Mouse (Mus musculus): ENCODE results near the gene Camkk1. TPM values are rescaled to one million over a fixed set of nuclear protein-coding genes. Genes with fewer than 3 reads are reported as not detected.

The Camkk1 gene
- 13.9 and 15.5 TPM in 2 replicates for polyA plus RNA-seq (2015; fragmentation: Nextera tagmentation; extraction: Ambion mirVana)

DNA sequence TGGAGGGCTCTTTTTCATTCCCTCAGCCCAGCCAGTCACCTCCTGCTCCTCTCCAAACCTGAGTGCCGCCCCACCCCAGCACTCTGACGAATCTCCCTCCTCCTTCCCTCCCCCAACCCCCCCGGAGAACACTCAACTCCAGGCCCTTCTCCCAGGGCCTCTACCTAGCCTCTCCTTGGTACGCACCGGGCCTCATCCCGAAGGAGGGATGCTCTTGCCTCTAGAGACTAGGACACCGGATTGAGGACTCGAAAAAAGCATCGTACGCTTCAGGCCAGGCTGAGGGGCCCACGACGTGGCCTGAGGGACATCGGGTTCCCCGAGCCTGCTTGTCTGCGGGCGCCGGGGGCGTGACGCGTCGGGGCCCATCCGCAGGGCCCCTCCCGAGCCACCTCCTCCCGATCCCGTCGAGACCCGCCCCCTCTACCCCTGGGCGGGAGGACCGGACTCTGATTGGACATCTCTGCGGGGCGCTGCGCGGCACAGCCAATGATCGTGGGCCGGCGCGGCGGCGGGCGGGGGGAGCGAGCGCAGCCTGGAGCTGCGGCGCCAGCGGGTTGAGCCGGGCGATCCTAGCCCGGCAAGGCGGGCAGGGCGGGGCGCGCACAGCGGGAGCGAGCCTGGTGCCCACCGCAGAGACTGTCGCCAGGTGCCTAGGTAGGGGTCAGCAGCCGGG, at the start of gene Camkk1:
TSS of gene Camkk1 (plus strand) at position 538 of the 676 bp plus-strand sequence.
- peak; percentile 96 for ATAC-seq (ENCODE audit: insufficient read depth, low FRiP score)
- H3K27ac ChIP-seq (ENCODE audit: low read length), result peak within 1 kb of the TSS; percentile 50
- WGBS, result under 1% methylated on average over 57 of the region's 57 CpGs

DNA sequence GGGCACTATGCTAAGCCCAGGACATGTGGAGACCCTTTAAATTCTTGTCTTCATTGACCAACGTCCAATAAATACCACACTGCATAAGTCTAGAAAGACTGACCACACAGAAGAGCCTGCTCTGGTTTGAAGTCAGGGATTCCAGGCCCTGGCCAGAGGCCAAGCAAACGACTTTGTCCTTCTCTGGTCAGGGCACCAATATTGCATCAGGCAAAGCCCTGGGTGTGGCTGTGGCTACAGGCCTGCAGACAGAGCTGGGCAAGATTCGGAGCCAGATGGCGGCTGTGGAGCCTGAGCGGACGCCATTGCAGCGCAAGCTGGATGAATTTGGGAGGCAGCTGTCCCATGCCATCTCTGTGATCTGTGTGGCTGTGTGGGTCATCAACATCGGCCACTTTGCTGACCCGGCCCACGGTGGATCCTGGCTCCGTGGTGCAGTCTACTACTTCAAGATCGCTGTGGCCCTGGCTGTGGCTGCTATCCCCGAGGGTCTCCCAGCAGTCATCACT, 43.8 kb upstream of the Camkk1 start:
- H3K27ac ChIP-seq (ENCODE audit: low read length), result no peak overlapping the region
- H3K9ac ChIP-seq (ENCODE audit: low read length), result no peak overlapping the region
- ATAC-seq (ENCODE audit: insufficient read depth, low FRiP score), result no peak
- no peak overlapping the region for H3K4me3 ChIP-seq (replicated peaks; ENCODE audit: low read length)
- no peaks in the 10 kb centered on the region for H3K9me3 ChIP-seq (replicated peaks; ENCODE audit: control insufficient read depth, low read length)
- H3K4me2 ChIP-seq (ENCODE audit: low read depth, low read length), result no peak overlapping the region
- H3K4me1 ChIP-seq (ENCODE audit: control insufficient read depth, insufficient read depth, low read length), result 0 out of 2 replicates have a peak, but pooled peaks cover 6% of the 10 kb centered on the region
- 84% methylated on average over 13 of the region's 13 CpGs for WGBS
- no peaks in the 10 kb centered on the region for H3K36me3 ChIP-seq (ENCODE audit: control insufficient read depth, insufficient read depth, low read length)
- no peaks in the 10 kb centered on the region for H3K27me3 ChIP-seq (ENCODE audit: control insufficient read depth, insufficient read depth, low read length)

More for the DNA sequence above, at the start of gene Camkk1:
- Histone ChIP-seq H3K27me3 (ENCODE audit: control insufficient read depth, insufficient read depth, low read length) (peaks cover 7% of the 10 kb centered on the region), H3K9ac (ENCODE audit: low read length) (peak within 1 kb of the TSS; percentile 75), H3K36me3 (ENCODE audit: control insufficient read depth, insufficient read depth, low read length) (no peaks in the 10 kb centered on the region), H3K4me2 (ENCODE audit: low read depth, low read length) (peak within 1 kb of the TSS; percentile 96), H3K4me1 (ENCODE audit: control insufficient read depth, insufficient read depth, low read length) (peaks cover 30% of the 10 kb centered on the region), H3K4me3 (replicated peaks; ENCODE audit: low read length) (peak within 1 kb of the TSS; percentile 65), H3K9me3 (replicated peaks; ENCODE audit: control insufficient read depth, low read length) (no peaks in the 10 kb centered on the region)

DNA sequence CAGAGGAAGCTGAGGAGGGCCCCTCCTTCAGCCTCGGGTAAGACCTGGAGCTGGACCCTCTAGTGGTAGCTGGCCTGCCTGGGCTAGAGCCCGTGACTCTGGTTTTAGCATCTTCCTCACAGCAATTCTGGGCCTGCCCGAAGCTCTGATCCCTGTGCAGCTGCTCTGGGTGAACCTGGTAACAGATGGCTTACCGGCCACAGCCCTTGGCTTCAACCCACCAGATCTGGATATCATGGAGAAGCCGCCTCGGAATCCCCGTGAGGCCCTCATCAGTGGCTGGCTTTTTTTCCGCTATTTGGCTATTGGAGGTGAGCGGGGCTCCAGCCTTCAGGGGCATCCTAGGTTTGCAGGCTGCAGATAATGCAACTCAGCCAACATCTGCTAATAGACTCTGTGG, 36.3 kb upstream of the Camkk1 start:
- Histone ChIP-seq H3K36me3 (ENCODE audit: control insufficient read depth, insufficient read depth, low read length) (no peaks in the 10 kb centered on the region), H3K4me3 (replicated peaks; ENCODE audit: low read length) (no peak overlapping the region), H3K4me2 (ENCODE audit: low read depth, low read length) (no peak overlapping the region), H3K27me3 (ENCODE audit: control insufficient read depth, insufficient read depth, low read length) (no peaks in the 10 kb centered on the region), H3K9me3 (replicated peaks; ENCODE audit: control insufficient read depth, low read length) (no peaks in the 10 kb centered on the region), H3K4me1 (ENCODE audit: control insufficient read depth, insufficient read depth, low read length) (peaks cover 13% of the 10 kb centered on the region; the same call in 1 of the 2 replicates), H3K27ac (ENCODE audit: low read length) (no peak overlapping the region), H3K9ac (ENCODE audit: low read length) (no peak overlapping the region)
- 87% methylated on average over 9 of the region's 9 CpGs for WGBS
- no peak for ATAC-seq (ENCODE audit: insufficient read depth, low FRiP score)

DNA sequence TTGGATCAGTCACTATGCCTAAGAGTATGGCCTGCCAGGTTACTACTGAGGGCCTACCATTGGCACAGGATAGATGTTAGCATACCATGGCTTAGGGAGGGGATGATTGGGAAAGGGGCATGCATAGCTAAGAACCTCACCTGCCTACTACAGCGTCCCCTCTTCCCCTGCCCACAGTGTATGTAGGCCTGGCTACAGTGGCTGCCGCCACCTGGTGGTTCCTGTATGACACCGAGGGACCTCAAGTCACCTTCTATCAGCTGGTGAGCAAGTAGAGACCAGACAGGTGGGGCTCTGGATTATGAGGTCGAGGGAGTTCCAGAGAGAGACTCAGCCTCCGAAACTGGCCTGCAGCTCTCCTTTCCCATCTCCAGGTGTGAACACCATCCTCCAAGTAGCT, 35.5 kb upstream of the Camkk1 start:
- H3K9me3 ChIP-seq (replicated peaks; ENCODE audit: control insufficient read depth, low read length), result no peaks in the 10 kb centered on the region

DNA sequence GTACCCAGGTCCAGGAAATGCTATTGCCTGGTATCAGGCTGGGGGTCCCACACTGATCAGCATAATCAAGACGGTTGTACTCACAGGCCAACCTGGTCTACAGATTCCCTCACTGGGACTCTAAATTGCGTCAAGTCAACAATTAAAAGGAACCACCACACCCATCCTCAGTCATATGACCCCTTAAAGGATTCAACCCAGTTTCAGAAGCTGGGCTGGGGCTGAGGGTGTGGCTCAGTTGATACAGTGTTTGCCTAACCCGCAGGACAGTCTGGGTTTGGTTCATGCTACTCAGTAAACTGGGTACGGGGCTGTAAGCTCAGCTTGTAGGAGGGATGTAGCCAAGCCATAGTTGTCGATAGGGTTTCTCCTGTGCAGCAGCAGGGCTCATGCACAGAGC, 32.1 kb upstream of the Camkk1 start:
- Histone ChIP-seq H3K27ac (ENCODE audit: low read length) (no peak overlapping the region), H3K36me3 (ENCODE audit: control insufficient read depth, insufficient read depth, low read length) (no peaks in the 10 kb centered on the region), H3K4me2 (ENCODE audit: low read depth, low read length) (no peak overlapping the region), H3K27me3 (ENCODE audit: control insufficient read depth, insufficient read depth, low read length) (no peaks in the 10 kb centered on the region), H3K9ac (ENCODE audit: low read length) (no peak overlapping the region), H3K4me1 (ENCODE audit: control insufficient read depth, insufficient read depth, low read length) (peaks cover 17% of the 10 kb centered on the region), H3K9me3 (replicated peaks; ENCODE audit: control insufficient read depth, low read length) (no peaks in the 10 kb centered on the region), H3K4me3 (replicated peaks; ENCODE audit: low read length) (no peak overlapping the region)
- WGBS, result 58% methylated on average over 5 of the region's 5 CpGs
- ATAC-seq (ENCODE audit: insufficient read depth, low FRiP score), result no peak

More for the DNA sequence above, 35.5 kb upstream of the Camkk1 start:
- 43% methylated on average over 5 of the region's 5 CpGs for WGBS
- no peak overlapping the region for H3K27ac ChIP-seq (ENCODE audit: low read length)
- H3K4me2 ChIP-seq (ENCODE audit: low read depth, low read length), result no peak overlapping the region
- no peak overlapping the region for H3K9ac ChIP-seq (ENCODE audit: low read length)
- peaks cover 11% of the 10 kb centered on the region; the same call in 1 of the 2 replicates for H3K4me1 ChIP-seq (ENCODE audit: control insufficient read depth, insufficient read depth, low read length)
- H3K4me3 ChIP-seq (replicated peaks; ENCODE audit: low read length), result no peak overlapping the region
- H3K36me3 ChIP-seq (ENCODE audit: control insufficient read depth, insufficient read depth, low read length), result no peaks in the 10 kb centered on the region
- no peak for ATAC-seq (ENCODE audit: insufficient read depth, low FRiP score)
- no peaks in the 10 kb centered on the region for H3K27me3 ChIP-seq (ENCODE audit: control insufficient read depth, insufficient read depth, low read length)

DNA sequence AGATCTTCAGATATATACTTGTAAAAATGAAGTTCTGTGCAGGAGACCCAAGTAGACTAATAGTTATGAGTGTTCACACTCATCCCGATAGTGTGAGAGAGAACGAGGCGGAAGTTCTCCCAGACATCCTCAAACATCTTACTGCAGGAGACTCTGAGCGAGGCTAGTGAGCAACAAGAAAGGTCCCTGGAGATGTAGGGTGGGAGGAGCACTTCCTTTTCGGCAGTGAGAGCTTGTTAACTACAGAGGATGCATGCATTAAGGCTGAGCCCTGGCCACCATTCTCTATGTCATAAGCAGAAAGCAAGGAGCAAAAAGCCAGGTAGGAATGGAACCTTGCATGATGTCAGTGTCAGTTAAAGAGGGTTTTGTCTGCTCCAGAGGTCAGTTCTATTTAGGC, 31.6 kb upstream of the Camkk1 start:
- 62% methylated on average over 5 of the region's 5 CpGs for WGBS
- H3K9ac ChIP-seq (ENCODE audit: low read length), result no peak overlapping the region

DNA sequence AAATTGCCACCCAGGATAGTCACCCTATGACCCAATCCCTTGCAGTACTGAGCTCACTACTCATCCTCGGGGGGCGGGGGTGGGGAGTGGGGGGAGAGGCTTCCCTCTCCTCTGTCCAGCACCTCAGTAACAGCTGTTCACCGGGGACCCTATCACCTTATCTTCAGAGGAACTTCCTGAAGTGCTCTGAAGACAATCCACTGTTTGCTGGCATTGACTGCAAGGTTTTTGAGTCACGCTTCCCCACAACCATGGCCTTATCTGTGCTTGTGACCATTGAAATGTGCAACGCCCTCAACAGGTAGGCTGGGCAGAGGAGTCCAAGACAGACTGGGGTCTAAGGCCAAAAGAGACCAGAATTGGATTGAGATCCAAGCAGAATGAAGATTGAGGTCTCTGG, 31.0 kb upstream of the Camkk1 start:
- WGBS, result 62% methylated on average over 5 of the region's 5 CpGs

More for the DNA sequence above, 31.6 kb upstream of the Camkk1 start:
- Histone ChIP-seq H3K27ac (ENCODE audit: low read length) (no peak overlapping the region), H3K4me1 (ENCODE audit: control insufficient read depth, insufficient read depth, low read length) (peaks cover 22% of the 10 kb centered on the region), H3K36me3 (ENCODE audit: control insufficient read depth, insufficient read depth, low read length) (no peaks in the 10 kb centered on the region), H3K4me3 (replicated peaks; ENCODE audit: low read length) (no peak overlapping the region), H3K4me2 (ENCODE audit: low read depth, low read length) (no peak overlapping the region), H3K27me3 (ENCODE audit: control insufficient read depth, insufficient read depth, low read length) (no peaks in the 10 kb centered on the region), H3K9me3 (replicated peaks; ENCODE audit: control insufficient read depth, low read length) (no peaks in the 10 kb centered on the region)
- no peak for ATAC-seq (ENCODE audit: insufficient read depth, low FRiP score)

DNA sequence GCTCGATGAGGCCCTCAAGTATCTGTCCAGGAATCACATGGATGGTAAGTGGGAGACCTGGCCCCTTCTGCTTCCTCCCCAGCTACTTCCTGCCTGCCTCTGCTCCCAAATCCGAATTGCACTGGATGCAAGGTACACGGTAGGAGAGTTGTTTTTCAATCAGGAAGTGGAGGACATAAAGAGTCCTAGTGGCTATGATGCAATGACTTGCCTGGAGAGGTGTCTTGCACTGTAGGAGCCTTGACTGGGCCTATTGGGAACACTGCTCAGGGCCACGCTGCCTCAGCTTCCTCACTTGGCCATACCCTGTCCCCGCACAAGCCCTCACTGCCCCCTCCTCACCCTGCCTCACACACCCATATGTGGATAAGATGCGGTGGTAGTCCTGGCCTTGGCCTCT, 29.8 kb upstream of the Camkk1 start:
- no peaks in the 10 kb centered on the region for H3K27me3 ChIP-seq (ENCODE audit: control insufficient read depth, insufficient read depth, low read length)
- H3K9ac ChIP-seq (ENCODE audit: low read length), result no peak overlapping the region
- no peak overlapping the region for H3K4me3 ChIP-seq (replicated peaks; ENCODE audit: low read length)
- no peaks in the 10 kb centered on the region for H3K36me3 ChIP-seq (ENCODE audit: control insufficient read depth, insufficient read depth, low read length)
- peaks cover 25% of the 10 kb centered on the region for H3K4me1 ChIP-seq (ENCODE audit: control insufficient read depth, insufficient read depth, low read length)
- H3K27ac ChIP-seq (ENCODE audit: low read length), result no peak overlapping the region
- H3K9me3 ChIP-seq (replicated peaks; ENCODE audit: control insufficient read depth, low read length), result no peaks in the 10 kb centered on the region
- ATAC-seq (ENCODE audit: insufficient read depth, low FRiP score), result no peak
- no peak overlapping the region for H3K4me2 ChIP-seq (ENCODE audit: low read depth, low read length)
- WGBS, result 63% methylated on average over 6 of the region's 6 CpGs

More for the DNA sequence above, 31.0 kb upstream of the Camkk1 start:
- no peaks in the 10 kb centered on the region for H3K27me3 ChIP-seq (ENCODE audit: control insufficient read depth, insufficient read depth, low read length)
- no peak overlapping the region for H3K4me2 ChIP-seq (ENCODE audit: low read depth, low read length)
- no peaks in the 10 kb centered on the region for H3K9me3 ChIP-seq (replicated peaks; ENCODE audit: control insufficient read depth, low read length)
- no peaks in the 10 kb centered on the region for H3K36me3 ChIP-seq (ENCODE audit: control insufficient read depth, insufficient read depth, low read length)
- H3K27ac ChIP-seq (ENCODE audit: low read length), result no peak overlapping the region
- ATAC-seq (ENCODE audit: insufficient read depth, low FRiP score), result no peak
- H3K9ac ChIP-seq (ENCODE audit: low read length), result no peak overlapping the region
- no peak overlapping the region for H3K4me3 ChIP-seq (replicated peaks; ENCODE audit: low read length)
- H3K4me1 ChIP-seq (ENCODE audit: control insufficient read depth, insufficient read depth, low read length), result peaks cover 25% of the 10 kb centered on the region

DNA sequence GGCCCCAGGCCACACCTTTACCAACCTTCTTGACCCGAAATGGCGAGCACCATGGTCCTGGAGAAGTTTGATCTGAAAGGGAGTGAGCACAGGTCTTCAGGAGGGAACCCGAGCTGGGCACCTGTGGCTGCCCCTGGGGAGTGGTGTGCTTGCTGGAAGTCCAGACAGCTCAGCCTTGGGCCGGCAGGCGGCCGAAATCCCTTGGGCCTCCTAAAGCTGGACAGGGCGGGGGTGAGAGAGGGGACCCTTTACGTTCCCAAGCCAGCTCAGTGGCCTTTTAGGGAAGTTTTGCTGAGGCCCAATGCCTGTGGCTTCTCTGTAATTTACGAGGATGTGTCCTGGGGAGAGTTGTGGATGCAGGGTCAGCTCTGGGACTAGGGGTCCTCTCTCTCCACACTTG, 28.1 kb upstream of the Camkk1 start:
- no peak overlapping the region for H3K4me2 ChIP-seq (ENCODE audit: low read depth, low read length)
- H3K9me3 ChIP-seq (replicated peaks; ENCODE audit: control insufficient read depth, low read length), result no peaks in the 10 kb centered on the region
- WGBS, result 84% methylated on average over 9 of the region's 9 CpGs
- H3K4me1 ChIP-seq (ENCODE audit: control insufficient read depth, insufficient read depth, low read length), result peaks cover 25% of the 10 kb centered on the region
- no peak overlapping the region for H3K27ac ChIP-seq (ENCODE audit: low read length)
- H3K27me3 ChIP-seq (ENCODE audit: control insufficient read depth, insufficient read depth, low read length), result no peaks in the 10 kb centered on the region
- H3K36me3 ChIP-seq (ENCODE audit: control insufficient read depth, insufficient read depth, low read length), result no peaks in the 10 kb centered on the region
- no peak for ATAC-seq (ENCODE audit: insufficient read depth, low FRiP score)
- H3K4me3 ChIP-seq (replicated peaks; ENCODE audit: low read length), result no peak overlapping the region
- H3K9ac ChIP-seq (ENCODE audit: low read length), result no peak overlapping the region
